Mouse (Mus musculus) ES-E14 (cell line): ENCODE measurements around the gene Vmn1r41.

ENCODE experiments used
- CHD2 ChIP-seq: IDR thresholded peaks from 2 replicates; pipeline ENCODE4 v1.6.1; 2014; ENCODE audit warnings: mild to moderate bottlenecking, low read depth, low read length, inconsistent platforms
- HCFC1 ChIP-seq: IDR thresholded peaks from 2 replicates; pipeline ENCODE4 v1.6.1; 2012; ENCODE audit warnings: low read length, inconsistent platforms, borderline replicate concordance; ENCODE audit not compliant: insufficient read depth
- ZC3H11A ChIP-seq: IDR thresholded peaks from 2 replicates; pipeline ENCODE4 v1.6.1; 2012; ENCODE audit warnings: low read depth, mild to moderate bottlenecking, inconsistent platforms, low read length, borderline replicate concordance
- ZNF384 ChIP-seq: IDR thresholded peaks from 2 replicates; pipeline ENCODE4 v1.6.1; 2012; ENCODE audit warnings: low read depth, low read length, inconsistent platforms

- no peak for TF ChIP-seq ZC3H11A
- TF ChIP-seq ZNF384: no peak
- TF ChIP-seq CHD2: no peak
- no peak for TF ChIP-seq HCFC1
These were observed 33.3 kb upstream of the Vmn1r41 start, which contains the start of gene Vmn1r40 for GRCm38 (mm10) chr6:89707240-89707639.
